Mouse (Mus musculus) liver, embryonic 12.5 days (tissue): ENCODE measurements around the gene Prss53. TPM values are rescaled to one million over a fixed set of nuclear protein-coding genes. Genes with fewer than 3 reads are reported as not detected.
"Not testable (repeated sequence)": the region's sequence is repeated elsewhere in the genome, so short reads cannot be mapped to it uniquely, and the experiment has no call there.

Experiments
- ATAC-seq: fragments of 200-750 bp; cut with Nextera tagmentation; 2 replicates; pipeline ENCODE4 v1.8.0; 2017; ENCODE audit warnings: moderate number of reproducible peaks, mild to moderate bottlenecking, moderate library complexity
- H3K27ac ChIP-seq: fragments of 300-500 bp; sonication (generic); 2 replicates; pipeline ENCODE4 v1.5.1; 2016; ENCODE audit warnings: mild to moderate bottlenecking
- H3K27me3 ChIP-seq: fragments of 300-500 bp; sonication (generic); replicated peaks from 2 replicates; pipeline ENCODE4 v1.6.1; 2016; ENCODE audit warnings: mild to moderate bottlenecking, moderate library complexity
- H3K36me3 ChIP-seq: fragments of 300-500 bp; sonication (generic); 2 replicates; pipeline ENCODE4 v1.6.1; 2016; ENCODE audit warnings: mild to moderate bottlenecking, moderate library complexity
- H3K4me1 ChIP-seq: fragments of 300-500 bp; sonication (generic); 2 replicates; pipeline ENCODE4 v1.6.1; 2016
- H3K4me2 ChIP-seq: fragments of 300-500 bp; sonication (generic); 2 replicates; pipeline ENCODE4 v1.6.1; 2016; ENCODE audit warnings: mild to moderate bottlenecking, moderate library complexity
- H3K4me3 ChIP-seq: fragments of 300-500 bp; sonication (generic); 2 replicates; pipeline ENCODE4 v1.5.1; 2016; ENCODE audit warnings: mild to moderate bottlenecking, moderate library complexity
- H3K9ac ChIP-seq: fragments of 300-500 bp; sonication (generic); 2 replicates; pipeline ENCODE4 v1.6.1; 2016; ENCODE audit warnings: mild to moderate bottlenecking, moderate library complexity
- H3K9me3 ChIP-seq: fragments of 300-500 bp; sonication (generic); replicated peaks from 2 replicates; pipeline ENCODE4 v1.6.1; 2016; ENCODE audit warnings: mild to moderate bottlenecking, moderate library complexity
- WGBS: fragments of 180-500 bp; shearing (Covaris S2); methylation state at CpG from one replicate; pipeline ENCODE4 v1.1.7; 2016; ENCODE audit not compliant: insufficient replicate concordance; 5-methylcytosine and 5-hydroxymethylcytosine counted together
- polyA plus RNA-seq: library from polyadenylated mRNA; unstranded; fragments of >200 nt; fragmentation: Nextera tagmentation; extraction: Ambion mirVana; gene quantifications from 2 replicates; pipeline ENCODE4 v1.2.1, GENCODE M21; 2016

Gene Prss53
- polyA plus RNA-seq, 1 experiment from 2014 or later: 0.49 TPM

DNA sequence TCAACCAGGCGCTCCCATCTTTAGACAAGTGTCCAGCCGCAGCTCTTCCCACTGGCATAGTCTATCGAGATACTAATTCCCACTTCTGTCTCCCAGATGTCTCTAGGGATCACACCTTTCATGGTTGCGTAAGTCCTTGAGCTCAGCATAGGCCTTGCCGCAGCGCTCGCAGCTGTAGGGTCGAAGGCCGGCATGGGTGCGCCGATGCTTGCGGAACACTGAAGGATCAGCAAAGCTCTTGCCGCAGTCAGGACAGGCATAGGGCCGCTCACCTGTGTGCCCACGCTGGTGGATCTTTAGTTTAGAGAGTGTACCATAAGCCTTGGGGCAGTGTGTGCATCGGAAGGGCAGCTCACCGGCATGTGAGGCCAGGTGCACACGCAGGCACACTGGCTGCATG lies 23.1 kb downstream of the Prss53 start:
- Histone ChIP-seq H3K9ac (no peak overlapping the region), H3K36me3 (peaks cover 62% of the 10 kb centered on the region), H3K4me2 (no peak overlapping the region), H3K4me1 (peaks cover 25% of the 10 kb centered on the region), H3K9me3 (no peaks in the 10 kb centered on the region), H3K27me3 (no peaks in the 10 kb centered on the region), H3K4me3 (no peak overlapping the region), H3K27ac (no peak overlapping the region)
- 92% methylated on average over 18 of the region's 18 CpGs for WGBS
- ATAC-seq: no peak

DNA sequence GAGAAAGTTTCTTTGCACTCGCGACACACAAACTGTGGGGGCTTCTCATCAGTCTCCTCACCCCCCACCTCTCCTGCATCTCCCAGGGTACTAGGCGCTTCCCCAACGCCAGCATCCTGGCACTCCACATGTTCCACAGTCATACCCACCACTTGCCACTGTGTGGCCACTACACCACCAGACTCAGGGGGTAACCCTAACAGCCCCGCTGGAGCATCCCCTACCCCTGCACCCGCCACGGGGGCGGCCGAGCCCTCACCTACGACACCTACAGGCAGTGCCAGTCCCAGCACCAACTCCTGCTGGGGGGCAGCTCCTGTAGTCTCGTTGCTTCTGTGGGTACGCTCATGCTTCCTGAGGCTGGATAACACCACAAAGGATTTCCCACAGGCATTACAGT lies 24.3 kb downstream of the Prss53 start:
- Histone ChIP-seq H3K9ac (no peak overlapping the region), H3K4me3 (no peak overlapping the region), H3K27me3 (no peaks in the 10 kb centered on the region), H3K4me2 (no peak overlapping the region), H3K27ac (no peak overlapping the region), H3K9me3 (no peaks in the 10 kb centered on the region), H3K4me1 (peaks cover 14% of the 10 kb centered on the region), H3K36me3 (peaks cover 52% of the 10 kb centered on the region)
- WGBS: 89% methylated on average over 12 of the region's 12 CpGs
- no peak for ATAC-seq

DNA sequence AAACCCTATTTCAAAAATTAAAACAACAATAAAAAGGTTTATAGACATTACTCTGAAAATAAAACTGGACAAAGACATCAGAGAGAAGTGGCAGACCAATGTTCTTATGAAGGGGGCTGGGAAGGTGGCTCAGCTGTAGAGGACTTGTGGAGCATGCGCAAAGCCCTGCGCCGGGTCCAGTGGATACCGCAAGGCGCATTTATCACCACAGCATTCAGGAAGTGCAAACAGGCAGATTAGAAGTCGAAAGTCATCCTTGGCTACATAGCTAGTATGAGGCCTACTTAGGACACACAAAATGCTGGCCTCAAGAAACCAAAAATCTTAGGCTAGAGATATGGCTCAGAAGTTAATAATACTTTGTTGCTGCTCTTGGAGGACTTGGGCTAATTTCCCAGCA lies 32.5 kb downstream of the Prss53 start:
- Histone ChIP-seq H3K4me3 (no peak overlapping the region), H3K4me1 (peaks cover 15% of the 10 kb centered on the region), H3K9ac (no peak overlapping the region), H3K36me3 (no peaks in the 10 kb centered on the region), H3K4me2 (no peak overlapping the region), H3K27me3 (no peaks in the 10 kb centered on the region), H3K27ac (no peak overlapping the region), H3K9me3 (no peaks in the 10 kb centered on the region)
- 27% methylated on average over 6 of the region's 6 CpGs for WGBS
- ATAC-seq: peak; percentile 69

DNA sequence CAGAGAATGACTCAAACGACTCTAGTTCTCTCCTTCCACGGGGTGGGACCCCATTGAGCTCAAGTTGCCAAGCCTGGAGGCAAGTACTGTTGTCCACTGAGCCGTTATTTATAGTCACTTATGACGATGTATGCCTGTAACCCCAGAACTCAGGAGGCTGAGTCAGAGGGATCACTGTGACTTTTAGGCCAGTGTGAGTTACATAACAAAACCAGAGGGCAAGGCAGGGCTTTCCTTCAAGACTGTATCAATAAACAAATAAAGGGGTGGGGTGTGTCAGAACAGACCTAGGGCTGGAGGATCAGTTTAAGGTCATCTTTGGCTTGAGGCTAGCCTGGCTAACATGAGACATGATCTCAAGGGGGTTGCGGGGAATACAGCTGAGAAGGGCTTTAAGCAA lies 39.9 kb downstream of the Prss53 start:
- WGBS: 59% methylated on average over 5 of the region's 5 CpGs
- H3K4me1 ChIP-seq: peaks cover 14% of the 10 kb centered on the region
- peaks cover 21% of the 10 kb centered on the region for H3K36me3 ChIP-seq
- H3K9ac ChIP-seq: no peak overlapping the region
- H3K27ac ChIP-seq: no peak overlapping the region; the same call in 1 of the 2 replicates
- H3K9me3 ChIP-seq: no peaks in the 10 kb centered on the region
- H3K4me2 ChIP-seq: no peak overlapping the region
- ATAC-seq: no peak
- no peak overlapping the region for H3K4me3 ChIP-seq
- H3K27me3 ChIP-seq: no peaks in the 10 kb centered on the region

DNA sequence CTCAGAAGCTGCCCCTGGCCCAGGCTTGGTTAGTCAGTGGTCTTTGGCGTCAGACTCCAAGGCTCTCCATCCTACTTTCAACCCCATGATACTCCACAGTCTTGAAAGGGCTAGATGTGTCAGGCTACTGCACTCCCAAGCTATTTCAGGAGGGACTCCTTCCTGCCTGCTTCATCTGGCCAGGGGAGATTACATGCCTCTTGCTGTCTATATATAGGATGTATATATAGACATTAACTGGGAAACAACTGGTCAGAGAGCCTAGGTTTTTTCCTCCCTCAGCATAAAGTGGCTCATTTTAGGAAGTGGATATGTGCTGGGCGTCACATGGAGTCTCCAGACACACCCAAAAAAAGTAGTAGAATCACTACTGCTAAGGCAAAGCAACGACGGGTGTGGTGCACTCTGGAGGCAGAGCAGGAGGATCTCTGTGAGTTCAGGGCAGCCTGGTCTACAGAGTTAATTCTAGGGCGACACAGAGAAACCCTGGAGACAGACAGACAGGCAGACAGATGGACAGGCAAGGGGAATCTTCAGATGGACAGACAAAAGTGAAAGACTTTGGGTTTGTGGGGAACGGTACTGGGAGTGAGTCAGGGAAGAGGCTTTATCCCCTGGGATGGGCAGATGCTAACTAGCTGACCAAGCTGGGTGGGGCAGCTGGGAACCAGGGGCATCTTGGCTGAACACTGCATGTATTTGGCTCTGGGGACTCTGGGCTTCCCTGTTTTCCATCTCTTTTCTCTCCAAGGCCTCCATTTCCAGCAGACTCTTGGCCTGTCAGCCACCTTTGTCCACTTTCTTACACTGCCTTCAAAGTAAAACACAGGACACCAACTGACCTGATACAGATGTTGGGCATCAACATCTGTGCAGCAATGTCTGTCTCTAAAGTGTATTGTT lies 40.5 kb downstream of the Prss53 start:
- ATAC-seq: peak; percentile 48; the same call in 1 of the 2 replicates
- Histone ChIP-seq H3K27ac (peak overlapping the region; percentile 64), H3K4me1 (peaks cover 14% of the 10 kb centered on the region), H3K27me3 (no peaks in the 10 kb centered on the region), H3K9me3 (no peaks in the 10 kb centered on the region), H3K9ac (no peak overlapping the region), H3K4me3 (no peak overlapping the region), H3K4me2 (no peak overlapping the region), H3K36me3 (peaks cover 24% of the 10 kb centered on the region)
- WGBS: 39% methylated on average over 6 of the region's 6 CpGs

DNA sequence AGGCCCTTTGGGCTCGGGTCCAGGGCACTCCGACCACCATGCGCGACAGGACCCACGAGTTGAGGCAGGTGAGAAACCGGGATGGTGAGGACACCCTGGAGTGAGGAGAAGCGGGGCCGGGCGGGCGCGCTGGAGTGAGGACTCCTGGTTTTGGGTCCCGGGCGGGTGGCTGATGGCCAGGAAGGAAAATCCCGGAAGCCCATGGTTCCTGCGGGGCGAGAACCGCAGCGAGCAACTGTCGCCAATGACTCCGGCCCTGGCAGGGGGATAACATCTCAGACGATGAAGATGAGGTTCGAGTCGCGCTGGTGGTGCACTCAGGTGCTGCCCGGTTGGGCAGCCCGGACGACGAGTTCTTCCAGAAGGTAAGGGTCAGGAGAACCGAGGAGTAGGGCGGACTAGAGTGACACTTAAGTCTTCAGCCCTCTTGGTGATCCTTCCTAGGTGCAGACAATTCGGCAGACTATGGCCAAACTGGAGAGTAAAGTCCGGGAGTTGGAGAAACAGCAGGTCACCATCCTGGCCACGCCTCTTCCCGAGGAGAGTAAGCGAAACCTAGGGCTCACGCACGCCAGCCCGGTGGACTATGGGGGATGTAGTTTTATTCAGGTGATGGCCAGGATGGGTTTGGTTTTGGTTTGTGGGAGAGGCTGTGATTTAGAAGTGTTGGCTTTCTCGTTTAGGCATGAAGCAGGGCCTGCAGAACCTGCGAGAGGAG lies 48.6 kb downstream of the Prss53 start:
- ATAC-seq: peak; percentile 74
- H3K4me3 ChIP-seq: peak overlapping the region; percentile 69
- peak overlapping the region; percentile 90 for H3K27ac ChIP-seq
- under 1% methylated on average over 40 of the region's 40 CpGs for WGBS
- H3K4me2 ChIP-seq: peak overlapping the region; percentile 98
- peaks cover 33% of the 10 kb centered on the region for H3K36me3 ChIP-seq
- no peaks in the 10 kb centered on the region for H3K9me3 ChIP-seq
- H3K4me1 ChIP-seq: peaks cover 17% of the 10 kb centered on the region
- no peaks in the 10 kb centered on the region for H3K27me3 ChIP-seq
- peak overlapping the region; percentile 80 for H3K9ac ChIP-seq

DNA sequence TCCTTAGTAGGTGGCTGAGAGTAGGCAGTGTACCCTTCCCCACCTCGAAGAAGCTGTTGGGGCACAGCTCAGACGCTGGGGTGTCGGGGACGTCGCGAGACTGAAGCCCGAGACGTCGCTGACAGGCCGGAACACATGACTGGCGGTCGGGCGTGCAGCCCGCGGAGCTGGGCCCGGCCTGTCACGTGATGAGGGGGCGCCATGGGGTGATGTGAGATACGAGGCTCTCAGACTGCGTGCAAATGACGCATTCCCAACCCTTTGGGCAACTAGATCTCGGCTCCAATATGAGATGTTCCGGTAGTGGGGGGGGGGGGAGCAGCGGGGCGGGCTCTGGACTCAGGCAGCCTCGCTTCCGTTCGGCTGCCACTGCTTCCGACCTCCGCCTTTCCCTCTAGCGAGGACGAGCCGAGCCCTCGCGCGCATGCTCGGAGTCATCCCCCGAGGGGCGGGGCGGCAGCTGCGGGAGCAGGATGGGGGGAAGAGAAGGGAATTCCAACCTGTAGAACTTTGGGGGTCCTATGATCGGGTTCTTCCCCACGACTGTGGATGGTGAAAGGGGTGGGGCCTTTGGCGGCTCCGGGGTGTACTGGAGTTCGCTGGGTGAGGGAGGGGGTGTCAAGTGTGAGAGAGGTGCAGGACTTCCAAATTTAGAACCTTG lies 49.3 kb downstream of the Prss53 start:
- WGBS: under 1% methylated on average over 46 of the region's 46 CpGs
- Histone ChIP-seq H3K27ac (peak overlapping the region; percentile 90), H3K36me3 (peaks cover 26% of the 10 kb centered on the region), H3K9ac (peak overlapping the region; percentile 80), H3K4me3 (peak overlapping the region; percentile 69), H3K9me3 (no peaks in the 10 kb centered on the region), H3K27me3 (no peaks in the 10 kb centered on the region), H3K4me1 (peaks cover 17% of the 10 kb centered on the region), H3K4me2 (peak overlapping the region; percentile 98)
- peak; percentile 86 for ATAC-seq

DNA sequence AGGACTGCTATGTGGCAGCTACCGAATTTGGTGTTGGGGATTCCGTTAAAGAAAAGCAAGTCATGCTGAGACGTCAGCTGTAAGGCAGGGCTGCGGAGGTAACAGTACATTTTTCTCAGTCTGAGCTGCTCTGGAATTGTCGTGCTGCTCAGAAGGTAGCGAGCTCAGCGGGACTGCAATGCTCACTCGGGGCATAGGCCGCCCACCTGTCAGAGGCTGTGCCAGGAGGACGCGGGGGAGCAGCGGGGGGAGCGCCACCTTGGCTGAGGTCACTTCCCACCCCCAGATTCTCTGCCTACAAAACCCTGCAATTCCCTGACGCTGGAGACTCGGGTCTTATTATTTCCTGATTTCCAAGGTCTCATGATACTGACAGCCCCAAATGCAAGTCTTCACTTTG lies 49.9 kb downstream of the Prss53 start:
- Histone ChIP-seq H3K4me3 (peak overlapping the region; percentile 69), H3K4me2 (peak overlapping the region; percentile 98), H3K36me3 (peaks cover 20% of the 10 kb centered on the region), H3K4me1 (peaks cover 17% of the 10 kb centered on the region), H3K9ac (peak overlapping the region; percentile 80), H3K27ac (peak overlapping the region; percentile 90), H3K27me3 (no peaks in the 10 kb centered on the region), H3K9me3 (no peaks in the 10 kb centered on the region)
- ATAC-seq: peak; percentile 22; the same call in 1 of the 2 replicates
- 12% methylated on average over 15 of the region's 15 CpGs for WGBS

DNA sequence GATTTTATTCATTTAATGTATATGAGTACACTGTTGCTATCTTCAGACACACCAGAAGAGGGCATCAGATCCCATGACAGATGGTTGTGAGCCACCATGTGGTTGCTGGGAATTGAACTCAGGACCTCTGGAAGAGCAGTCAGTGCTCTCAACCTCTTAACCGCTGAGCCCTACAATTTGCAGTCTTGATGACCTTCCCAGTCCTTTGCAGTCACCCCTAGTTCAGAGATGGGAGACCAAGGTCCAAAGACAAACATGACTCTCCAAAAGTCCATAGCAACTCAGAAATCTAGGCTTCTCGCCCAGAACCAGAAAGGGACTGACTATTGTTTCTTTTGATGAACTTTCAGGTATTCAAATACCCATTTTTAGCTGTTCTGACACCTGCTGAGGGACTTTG lies 50.7 kb downstream of the Prss53 start:
- not testable (repeated sequence) for H3K4me2 ChIP-seq
- H3K4me1 ChIP-seq: peaks cover 17% of the 10 kb centered on the region

DNA sequence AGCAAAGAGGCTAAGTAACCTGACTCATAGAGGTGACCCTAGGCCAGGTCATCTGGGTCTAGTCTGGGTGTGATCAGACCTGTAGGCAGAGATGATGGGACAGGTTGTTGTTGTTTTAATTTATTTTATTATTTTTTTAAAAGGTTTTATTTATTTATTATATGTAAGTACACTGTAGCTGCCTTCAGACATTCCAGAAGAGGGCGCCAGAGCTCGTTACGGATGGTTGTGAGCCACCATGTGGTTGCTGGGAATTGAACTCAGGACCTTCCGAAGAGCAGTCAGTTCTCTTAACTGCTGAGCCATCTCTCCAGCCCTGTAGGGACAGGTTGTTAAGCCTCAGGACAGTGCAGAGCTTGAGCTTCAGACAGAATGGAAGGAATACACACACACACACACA lies 52.9 kb downstream of the Prss53 start:
- not testable (repeated sequence) for ATAC-seq, H3K27me3 ChIP-seq, H3K9me3 ChIP-seq, H3K9ac ChIP-seq, H3K27ac ChIP-seq, H3K36me3 ChIP-seq, H3K4me2 ChIP-seq, H3K4me3 ChIP-seq
- 75% methylated on average over 4 of the region's 4 CpGs for WGBS
- H3K4me1 ChIP-seq: peaks cover 17% of the 10 kb centered on the region

More for the DNA sequence above, 50.7 kb downstream of the Prss53 start:
- Histone ChIP-seq H3K27ac (0 out of 2 replicates have a peak overlapping the region, but pooled peaks have one; percentile 90), H3K36me3 (peaks cover 17% of the 10 kb centered on the region)
- ATAC-seq, H3K9me3 ChIP-seq, H3K9ac ChIP-seq, H3K4me3 ChIP-seq, H3K27me3 ChIP-seq: not testable (repeated sequence)
- 70% methylated on average over 2 of the region's 2 CpGs for WGBS

DNA sequence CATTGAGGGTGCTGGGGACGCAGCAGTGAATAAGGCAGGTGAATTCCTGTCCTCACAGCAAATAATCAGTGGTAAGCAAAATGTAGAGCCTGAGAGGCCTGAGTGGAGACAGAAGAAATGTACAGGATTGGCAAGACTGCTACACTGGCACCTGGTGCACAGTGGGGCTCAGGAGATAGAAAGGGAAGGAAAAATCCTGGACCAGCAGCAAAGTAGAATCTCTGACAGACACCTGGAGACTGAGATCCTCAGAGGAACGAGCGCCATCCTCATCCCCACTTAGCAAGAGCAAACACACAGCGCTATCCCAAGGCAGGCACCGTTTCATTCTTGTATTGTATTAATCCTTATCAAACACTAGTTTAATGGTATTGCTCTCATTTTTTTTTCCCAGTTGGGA lies 53.3 kb downstream of the Prss53 start:
- H3K4me3 ChIP-seq: no peak overlapping the region
- ATAC-seq: no peak
- no peak overlapping the region for H3K4me2 ChIP-seq
- H3K9me3 ChIP-seq: no peaks in the 10 kb centered on the region
- no peak overlapping the region for H3K9ac ChIP-seq
- 81% methylated on average over 5 of the region's 5 CpGs for WGBS
- no peaks in the 10 kb centered on the region for H3K27me3 ChIP-seq
- peaks cover 13% of the 10 kb centered on the region for H3K4me1 ChIP-seq
- H3K36me3 ChIP-seq: no peaks in the 10 kb centered on the region
- H3K27ac ChIP-seq: no peak overlapping the region
